Mouse (Mus musculus) liver, embryonic 11.5 days (tissue): Measurements from ENCODE around the gene Pde6b. TPM values are rescaled to one million over a fixed set of nuclear protein-coding genes. Genes with fewer than 3 reads are reported as not detected.

ENCODE experiments used
- ATAC-seq: fragments of 200-750 bp; cut with Nextera tagmentation; replicated peaks from 2 replicates; pipeline ENCODE4 v1.8.0; 2017; ENCODE audit warnings: moderate number of reproducible peaks, mild to moderate bottlenecking, moderate TSS enrichment, moderate library complexity; ENCODE audit not compliant: low FRiP score
- DNase-seq: peaks from one replicate; pipeline ENCODE4 v3.0.0-alpha.2; 2017; ENCODE audit warnings: low spot score
- H3K27ac ChIP-seq: fragments of 300-500 bp; sonication (generic); 2 replicates; pipeline ENCODE4 v1.5.1; 2014; ENCODE audit warnings: mild to moderate bottlenecking, low read depth, low read length, control low read depth
- H3K27me3 ChIP-seq: fragments of 300-500 bp; sonication (generic); replicated peaks from 2 replicates; pipeline ENCODE4 v1.6.1; 2014; ENCODE audit warnings: low read length, mixed read lengths; ENCODE audit not compliant: control insufficient read depth, insufficient read depth
- H3K36me3 ChIP-seq: fragments of 300-500 bp; sonication (generic); 2 replicates; pipeline ENCODE4 v1.6.1; 2014; ENCODE audit warnings: mild to moderate bottlenecking, low read length, moderate library complexity, mixed read lengths; ENCODE audit not compliant: control insufficient read depth, insufficient read depth
- H3K4me1 ChIP-seq: fragments of 300-500 bp; sonication (generic); replicated peaks from 2 replicates; pipeline ENCODE4 v1.6.1; 2014; ENCODE audit warnings: low read length, mixed read lengths; ENCODE audit not compliant: control insufficient read depth, insufficient read depth
- H3K4me2 ChIP-seq: fragments of 300-500 bp; sonication (generic); 2 replicates; pipeline ENCODE4 v1.6.1; 2014; ENCODE audit warnings: mild to moderate bottlenecking, control low read depth, moderate library complexity
- H3K4me3 ChIP-seq: fragments of 300-500 bp; sonication (generic); 2 replicates; pipeline ENCODE4 v1.5.1; 2014; ENCODE audit warnings: low read depth, low read length, control low read depth
- H3K9ac ChIP-seq: fragments of 300-500 bp; sonication (generic); 2 replicates; pipeline ENCODE4 v1.6.1; 2014; ENCODE audit warnings: low read depth, low read length, control low read depth
- H3K9me3 ChIP-seq: fragments of 300-500 bp; sonication (generic); 2 replicates; pipeline ENCODE4 v1.6.1; 2016; ENCODE audit warnings: low read length, inconsistent platforms, mixed read lengths; ENCODE audit not compliant: control insufficient read depth
- WGBS: fragments of 180-500 bp; shearing (Covaris S2); extraction: QIAGEN DNeasy Blood & Tissue Kit; methylation state at CpG from one replicate; pipeline ENCODE4 v1.1.7; 2014; 5-methylcytosine and 5-hydroxymethylcytosine counted together
- polyA plus RNA-seq: library from polyadenylated mRNA; unstranded; fragments of >200 nt; fragmentation: Nextera tagmentation; extraction: Ambion mirVana; gene quantifications from 2 replicates; pipeline ENCODE4 v1.2.1, GENCODE M21; 2014

The Pde6b gene
- polyA plus RNA-seq, 1 experiment from 2014 or later: 0.48 TPM

DNA sequence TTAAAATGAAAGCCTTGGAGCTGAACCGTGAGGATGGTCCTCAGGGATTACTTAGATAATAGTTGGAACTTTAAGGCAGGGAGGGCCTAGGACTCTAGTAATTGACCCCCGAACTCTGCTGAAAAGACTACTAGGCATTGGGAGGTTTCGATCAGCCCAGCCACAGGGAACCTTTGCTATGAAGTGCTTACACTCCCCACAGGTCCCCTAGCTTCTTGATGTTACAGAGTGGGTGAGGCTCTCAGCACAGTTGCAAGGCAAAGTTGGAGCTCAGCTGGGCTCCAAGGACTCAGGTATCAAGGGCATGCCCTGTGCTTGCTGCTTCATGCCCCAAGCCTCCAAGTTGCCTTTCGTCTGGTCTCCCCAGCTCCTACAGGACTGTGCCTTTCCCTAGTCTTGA, 74.3 kb downstream of the Pde6b start:
- H3K9ac ChIP-seq: peak overlapping the region; percentile 99
- H3K27me3 ChIP-seq: peaks cover 4% of the 10 kb centered on the region
- 52% methylated on average over 4 of the region's 4 CpGs for WGBS
- H3K27ac ChIP-seq: peak overlapping the region; percentile 52; the same call in 1 of the 2 replicates
- DNase-seq (no peak), ATAC-seq (no peak)
- peak overlapping the region; percentile 96 for H3K4me2 ChIP-seq
- no peaks in the 10 kb centered on the region for H3K9me3 ChIP-seq
- no peaks in the 10 kb centered on the region for H3K36me3 ChIP-seq
- peaks cover 52% of the 10 kb centered on the region for H3K4me1 ChIP-seq
- peak overlapping the region; percentile 98 for H3K4me3 ChIP-seq

GRCm38 (mm10) chr5:108465131-108465891, 77.1 kb downstream of the Pde6b start:
- DNase-seq: no peak
- peaks cover 55% of the 10 kb centered on the region for H3K4me1 ChIP-seq
- H3K9ac ChIP-seq: peak overlapping the region; percentile 64
- peak overlapping the region; percentile 90 for H3K27ac ChIP-seq
- H3K4me3 ChIP-seq: 0 out of 2 replicates have a peak overlapping the region, but pooled peaks have one; percentile 98
- 47% methylated on average over 6 of the region's 6 CpGs for WGBS
- no peaks in the 10 kb centered on the region for H3K9me3 ChIP-seq
- H3K27me3 ChIP-seq: no peaks in the 10 kb centered on the region
- peak overlapping the region; percentile 96 for H3K4me2 ChIP-seq
- peak; percentile 37; the same call in 1 of the 2 replicates for ATAC-seq
- H3K36me3 ChIP-seq: no peaks in the 10 kb centered on the region

- H3K27ac ChIP-seq: peak overlapping the region; percentile 90
- no peak overlapping the region; the same call in 1 of the 2 replicates for H3K9ac ChIP-seq
Observed at GRCm38 (mm10) chr5:108466647-108467046, 78.5 kb downstream of the Pde6b start.

DNA sequence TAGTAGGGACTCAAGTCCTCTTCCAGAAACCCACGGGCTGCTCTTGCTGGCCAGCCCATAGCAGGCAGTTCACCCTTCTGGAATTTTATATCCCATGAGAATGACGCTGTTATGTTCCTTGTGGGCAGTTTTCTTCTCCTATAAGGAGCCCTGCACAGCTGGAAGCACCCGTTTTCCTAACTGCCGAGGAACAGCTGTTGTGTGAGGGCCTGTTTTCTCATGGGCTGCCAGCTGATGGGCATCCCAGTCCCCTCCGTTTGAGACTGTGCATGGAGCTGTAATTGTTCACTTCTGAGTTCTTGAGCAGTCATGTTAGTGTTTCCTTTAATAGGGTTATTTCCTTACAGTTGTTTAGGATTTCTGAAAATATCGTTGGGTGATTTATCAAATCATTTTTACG, 81.4 kb downstream of the Pde6b start:
- Histone ChIP-seq H3K27ac (no peak overlapping the region), H3K27me3 (no peaks in the 10 kb centered on the region), H3K4me1 (peaks cover 27% of the 10 kb centered on the region), H3K4me3 (no peak overlapping the region), H3K9ac (no peak overlapping the region), H3K9me3 (no peaks in the 10 kb centered on the region), H3K36me3 (peaks cover 23% of the 10 kb centered on the region), H3K4me2 (no peak overlapping the region)
- ATAC-seq (no peak), DNase-seq (no peak)
- 87% methylated on average over 7 of the region's 7 CpGs for WGBS

More at GRCm38 (mm10) chr5:108466647-108467046, 78.5 kb downstream of the Pde6b start:
- peaks cover 53% of the 10 kb centered on the region for H3K4me1 ChIP-seq
- no peak for DNase-seq
- no peaks in the 10 kb centered on the region for H3K27me3 ChIP-seq
- WGBS: 100% methylated on average over 1 of the region's 1 CpGs
- 0 out of 2 replicates have a peak, but pooled peaks cover under 1% of the 10 kb centered on the region for H3K36me3 ChIP-seq
- H3K4me3 ChIP-seq: peak overlapping the region; percentile 22; the same call in 1 of the 2 replicates
- peak overlapping the region; percentile 96 for H3K4me2 ChIP-seq
- H3K9me3 ChIP-seq: no peaks in the 10 kb centered on the region
- no peak for ATAC-seq

GRCm38 (mm10) chr5:108473737-108474136, 85.5 kb downstream of the Pde6b start:
- Histone ChIP-seq H3K27ac (no peak overlapping the region), H3K36me3 (peaks cover 52% of the 10 kb centered on the region), H3K9me3 (no peaks in the 10 kb centered on the region), H3K4me3 (no peak overlapping the region), H3K27me3 (no peaks in the 10 kb centered on the region), H3K9ac (no peak overlapping the region), H3K4me1 (no peaks in the 10 kb centered on the region), H3K4me2 (no peak overlapping the region)
- DNase-seq (no peak), ATAC-seq (no peak)
- 88% methylated on average over 4 of the region's 4 CpGs for whole genome bisulfite sequencing

DNA sequence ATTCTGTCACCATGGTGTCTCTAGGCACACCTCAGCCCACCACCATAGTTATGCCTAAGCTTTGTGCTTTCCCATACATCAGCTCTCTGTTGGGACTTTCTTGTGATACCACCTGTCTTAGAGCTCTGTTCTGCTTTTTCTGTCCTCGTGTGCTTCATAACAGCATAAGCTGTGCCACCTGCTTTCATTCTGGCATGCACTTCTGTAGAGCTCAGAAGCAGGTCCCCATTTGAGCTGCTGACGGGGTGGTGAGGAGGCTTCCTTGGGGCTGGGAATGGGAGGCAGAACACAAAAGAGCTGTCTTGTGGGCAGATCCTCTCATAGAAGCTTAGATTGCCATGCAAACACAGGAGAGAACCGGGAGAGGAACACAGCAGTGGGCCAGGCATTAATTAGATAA, 87.8 kb downstream of the Pde6b start:
- WGBS: 84% methylated on average over 3 of the region's 3 CpGs
- Histone ChIP-seq H3K4me1 (no peaks in the 10 kb centered on the region), H3K9me3 (no peaks in the 10 kb centered on the region), H3K27ac (no peak overlapping the region), H3K36me3 (peaks cover 52% of the 10 kb centered on the region), H3K27me3 (no peaks in the 10 kb centered on the region), H3K4me3 (no peak overlapping the region), H3K4me2 (no peak overlapping the region), H3K9ac (no peak overlapping the region)
- DNase-seq: no peak
- no peak for ATAC-seq

Other genes starting within 250 kb of the Pde6b start
- 57.0 and 60.2 TPM in 2 replicates for gene Dr1, start 119.5 kb upstream of the Pde6b start, polyA plus RNA-seq
- gene Pigg, start 75.8 kb upstream of the Pde6b start, polyA plus RNA-seq: 3.9 and 4.6 TPM in 2 replicates
- 0.23 and 0.25 TPM in 2 replicates for gene Gm42517, start 20.5 kb upstream of the Pde6b start, polyA plus RNA-seq
- 419 and 473 TPM in 2 replicates for gene Atp5k, start 46.1 kb downstream of the Pde6b start, polyA plus RNA-seq
- gene Mfsd7a, start 60.5 kb downstream of the Pde6b start, polyA plus RNA-seq: 0.12 TPM in 1 of 2 replicates, not detected in the other
- gene Pcgf3, start 72.8 kb downstream of the Pde6b start, polyA plus RNA-seq: 17.6 and 19.6 TPM in 2 replicates
- gene Cplx1, start 161.6 kb downstream of the Pde6b start, polyA plus RNA-seq: not detected in 2 replicates
- 55.0 and 55.6 TPM in 2 replicates for gene Gak, start 241.4 kb downstream of the Pde6b start, polyA plus RNA-seq
- gene Tmem175, start 241.4 kb downstream of the Pde6b start, polyA plus RNA-seq: 24.7 and 30.4 TPM in 2 replicates